Mouse (Mus musculus) liver, adult 10 weeks (tissue): ENCODE measurements around the gene St3gal4. TPM values are rescaled to one million over a fixed set of nuclear protein-coding genes. Genes with fewer than 3 reads are reported as not detected.

Experiments used
- polyA plus RNA-seq: library from polyadenylated mRNA; stranded (reverse); fragments of 350-450 nt; fragmentation: Illumina TruSeq; extraction: RNeasy Lipid Tissue Mini Kit (QIAGEN cat#74804); gene quantifications from one replicate; pipeline ENCODE4 v1.2.3, GENCODE M21; 2014; ENCODE audit warnings: low read depth, low replicate concordance

St3gal4 gene
- polyA plus RNA-seq: 92.8 TPM

DNA sequence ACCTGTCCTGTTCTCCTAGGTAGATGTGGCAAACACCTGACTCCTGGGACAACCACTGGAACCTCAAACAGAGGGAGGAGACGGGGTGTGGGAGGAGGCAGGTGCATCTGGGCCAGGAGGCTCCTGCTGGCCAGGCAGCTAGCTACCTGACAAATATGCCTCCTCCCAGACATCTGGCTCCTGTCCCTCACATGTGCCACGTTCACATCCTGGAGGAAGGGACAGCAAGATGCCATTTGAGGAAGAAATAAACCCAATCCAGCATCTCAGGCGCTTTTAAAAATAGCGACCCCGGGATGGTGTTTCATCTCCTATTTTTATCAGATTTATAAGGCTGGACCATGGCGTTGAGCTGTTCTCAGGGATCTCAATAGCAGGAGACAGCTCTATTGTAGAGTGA lies at the start of gene St3gal4:
St3gal4 (minus strand) TSS at position 101 of the 400 bp plus-strand sequence.

Other genes starting within 250 kb of the St3gal4 start
- gene Dcps, start 56.8 kb upstream of the St3gal4 start, polyA plus RNA-seq: 6.9 TPM
- 237 TPM for gene Srpr, start 80.9 kb upstream of the St3gal4 start, polyA plus RNA-seq
- gene Tirap, start 81.0 kb upstream of the St3gal4 start, polyA plus RNA-seq: 15.8 TPM
- 19.1 TPM for gene Foxred1, start 91.8 kb upstream of the St3gal4 start, polyA plus RNA-seq
- gene Fam118b, start 148.5 kb upstream of the St3gal4 start, polyA plus RNA-seq: 5.3 TPM
- gene Rpusd4, start 148.6 kb upstream of the St3gal4 start, polyA plus RNA-seq: 3.1 TPM